Mouse (Mus musculus) B cell, adult (primary cell): ENCODE measurements around the gene 1700057G04Rik. TPM values are rescaled to one million over a fixed set of nuclear protein-coding genes. Genes with fewer than 3 reads are reported as not detected.

Experiments used
- total RNA-seq: library from RNA; stranded (reverse); gene quantifications from 4 replicates; pipeline ENCODE4 v1.2.4, GENCODE M21; 2023; ENCODE audit not compliant: inconsistent age

1700057G04Rik gene
- not detected in 4 replicates for total RNA-seq

DNA sequence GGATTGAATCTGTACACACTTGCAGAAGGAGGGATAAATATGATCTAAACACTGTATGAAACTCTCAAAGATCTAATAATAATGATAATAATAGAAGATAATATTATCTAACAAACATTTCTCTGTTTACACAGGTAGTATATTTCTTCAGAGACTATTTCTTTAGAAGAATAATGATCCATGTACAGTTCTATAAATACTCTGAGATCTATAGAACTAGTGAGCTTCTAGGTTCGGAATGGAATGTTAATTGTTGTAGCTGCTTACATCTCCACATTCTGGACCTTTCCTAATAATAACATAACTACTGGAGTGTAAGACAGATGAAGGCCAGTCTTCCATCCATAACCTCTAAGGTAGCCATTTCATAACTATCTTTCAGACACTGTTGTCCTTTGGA lies at the start of gene 1700057G04Rik:
TSS of gene 1700057G04Rik (plus strand) at position 301 of the 400 bp plus-strand sequence.

DNA sequence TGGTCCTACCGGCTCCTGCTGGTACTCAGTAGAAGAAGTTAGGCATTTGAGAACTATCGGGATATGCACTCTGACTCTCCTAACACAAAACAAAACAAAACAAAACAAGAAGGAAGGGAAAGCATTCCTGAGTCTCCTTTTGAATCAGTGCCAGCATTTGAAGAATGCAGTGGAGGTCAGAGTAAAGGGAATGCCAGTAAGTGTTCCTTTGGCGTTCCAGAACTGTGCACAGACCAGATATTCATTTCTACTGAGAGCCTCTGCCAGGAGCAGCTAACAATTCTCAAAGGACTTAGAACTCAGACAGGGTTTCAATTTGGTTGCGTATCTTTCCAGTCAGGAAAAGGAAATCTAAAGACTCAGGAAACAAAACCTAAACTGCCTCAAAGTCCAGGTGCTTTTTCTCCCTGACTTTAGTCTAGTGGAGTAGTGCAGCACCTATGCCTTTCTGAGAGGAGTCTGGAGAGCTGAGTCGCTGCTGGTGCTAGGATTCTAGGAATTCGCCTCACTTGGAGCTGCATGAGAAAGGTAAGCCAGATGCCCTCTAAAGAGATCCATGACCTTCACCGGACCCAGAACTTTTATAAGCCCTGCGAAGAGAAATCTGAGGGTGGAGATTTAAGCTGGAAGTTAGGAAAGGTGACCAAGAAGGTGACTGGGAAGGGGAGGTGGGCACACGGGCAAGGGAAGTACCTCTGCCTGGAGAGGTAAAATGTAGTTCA lies 33.5 kb upstream of the 1700057G04Rik start, which contains the start of gene Plscr2:
TSS of gene Plscr2 (plus strand) at position 117 of the 722 bp plus-strand sequence.

Other genes with a start within 250 kb of the 1700057G04Rik start
- gene Plscr5, start 116.4 kb upstream of the 1700057G04Rik start, total RNA-seq, result not detected in 4 replicates
- 10.7 to 13.8 TPM (median 12.4 TPM) in 4 replicates for gene Plscr1, start 59.6 kb upstream of the 1700057G04Rik start, total RNA-seq
- not detected in 4 replicates for gene Plscr2, start 33.8 kb upstream of the 1700057G04Rik start, total RNA-seq
- 0.27 TPM in 2 of 4 replicates, not detected in the others for gene Plscr4, start 148.0 kb downstream of the 1700057G04Rik start, total RNA-seq
- gene Plod2, start 232.8 kb downstream of the 1700057G04Rik start, total RNA-seq, result 0.42 to 1.0 TPM (median 0.89 TPM) in 4 replicates